Mouse (Mus musculus): ENCODE data around the gene 1110002E22Rik.

Gene 1110002E22Rik

DNA sequence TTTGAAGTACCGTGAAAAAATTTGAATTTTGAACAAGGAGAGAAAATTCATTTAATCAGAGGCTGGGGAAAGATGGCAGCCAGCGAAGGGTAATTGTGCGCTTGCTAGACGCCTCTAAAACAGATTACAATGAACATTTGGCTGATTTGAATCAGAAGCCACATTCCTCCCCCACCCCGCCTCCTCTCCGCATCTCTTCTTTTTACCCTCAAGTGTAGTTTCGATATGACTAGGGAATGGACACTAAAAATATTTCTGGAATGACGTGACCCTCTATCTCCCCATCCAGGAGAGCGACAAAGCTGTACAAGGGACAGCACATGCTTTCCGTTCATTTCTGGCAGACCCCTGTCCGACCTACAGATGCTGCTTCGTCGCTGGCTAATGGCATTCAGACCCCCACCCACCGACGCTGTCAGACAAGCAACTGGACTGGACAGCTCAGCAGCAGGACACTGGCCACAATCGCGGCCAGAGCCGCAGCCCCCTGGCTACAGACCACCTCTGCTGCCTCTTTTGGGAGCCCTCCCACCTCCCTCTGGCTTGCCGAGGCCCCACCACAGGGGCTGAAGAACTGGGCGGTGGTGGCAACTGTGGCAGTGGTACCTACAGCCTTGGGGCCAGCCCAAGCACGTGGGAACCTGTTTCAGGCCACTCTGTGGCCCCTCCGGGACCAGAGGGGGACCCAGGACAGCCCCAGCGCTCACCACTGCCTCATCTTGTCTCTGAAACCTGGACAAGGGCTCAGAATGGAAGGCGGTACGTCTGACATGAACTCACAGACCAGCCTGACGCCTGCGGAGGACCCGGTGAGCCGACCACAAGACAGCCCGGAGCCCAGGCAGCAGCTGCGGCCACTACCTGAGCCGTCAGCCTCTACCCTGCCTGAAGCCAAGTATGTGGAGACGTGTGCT, at the start of gene 1110002E22Rik:
Gene 1110002E22Rik, plus strand, starts transcription at position 321 of the 914 bp plus-strand sequence.
- DNase-seq = no peak

DNA sequence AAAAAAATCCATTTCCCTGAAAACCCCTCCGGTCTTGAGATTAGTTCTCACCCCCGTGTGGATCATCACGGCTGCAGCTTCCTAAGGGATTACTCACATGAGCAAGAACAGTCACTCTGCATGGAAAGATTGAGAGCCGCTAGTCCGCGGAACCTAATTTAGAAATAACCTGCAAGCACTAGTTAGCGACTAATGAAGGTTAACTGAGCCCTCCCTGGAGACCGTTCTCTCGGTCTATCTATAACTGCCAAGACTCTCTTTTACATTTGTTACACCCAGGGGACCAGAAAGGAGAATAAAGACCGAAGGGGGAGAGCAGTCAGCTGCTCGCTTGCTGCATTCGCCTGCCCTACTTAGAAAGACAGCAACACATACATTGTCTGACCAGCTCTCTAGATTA, 48.0 kb upstream of the 1110002E22Rik start:
- no peak for DNase-seq

DNA sequence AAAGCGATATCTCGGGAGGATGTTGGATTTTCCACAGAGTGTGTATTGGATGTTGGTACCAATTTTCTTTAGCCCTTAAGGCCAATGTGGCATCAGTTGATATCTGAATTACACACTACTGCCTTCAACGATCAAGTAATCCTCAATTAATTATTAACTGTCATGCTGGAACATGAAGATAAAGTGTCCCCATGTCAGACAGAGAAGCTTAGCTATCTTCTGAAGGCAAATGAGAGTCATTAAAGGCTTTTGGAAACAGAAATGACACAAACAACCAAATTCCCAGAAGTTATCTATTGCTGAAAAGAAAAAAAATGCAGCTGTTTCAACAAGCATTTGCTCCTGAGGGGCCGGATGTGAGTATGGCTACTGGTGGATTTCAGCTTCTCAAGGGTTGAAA, 42.8 kb upstream of the 1110002E22Rik start:
- no peak for DNase-seq

GRCm38 (mm10) chr3:138022651-138023050, 42.2 kb upstream of the 1110002E22Rik start:
- DNase-seq = no peak

DNA sequence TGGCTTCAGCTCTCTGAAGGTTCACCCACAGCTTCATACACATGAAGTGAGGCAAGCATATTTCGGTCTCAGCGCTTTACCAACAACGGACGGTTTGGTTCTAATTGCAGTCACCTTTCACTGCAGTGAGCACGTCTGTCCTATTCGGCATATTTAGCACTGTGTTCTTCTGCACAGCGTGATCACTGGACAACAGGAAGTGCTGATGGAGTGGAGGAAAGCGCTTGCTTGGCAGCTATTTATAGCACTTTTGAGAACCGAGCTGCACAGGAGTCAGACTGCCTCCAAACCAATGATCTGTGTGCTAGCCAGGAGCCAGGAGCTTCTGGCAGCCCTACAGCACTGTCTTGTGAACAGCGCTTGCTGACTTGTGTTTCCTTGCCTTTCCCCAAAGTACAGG, 38.6 kb upstream of the 1110002E22Rik start:
- peak; percentile 2 to 9 for DNase-seq

DNA sequence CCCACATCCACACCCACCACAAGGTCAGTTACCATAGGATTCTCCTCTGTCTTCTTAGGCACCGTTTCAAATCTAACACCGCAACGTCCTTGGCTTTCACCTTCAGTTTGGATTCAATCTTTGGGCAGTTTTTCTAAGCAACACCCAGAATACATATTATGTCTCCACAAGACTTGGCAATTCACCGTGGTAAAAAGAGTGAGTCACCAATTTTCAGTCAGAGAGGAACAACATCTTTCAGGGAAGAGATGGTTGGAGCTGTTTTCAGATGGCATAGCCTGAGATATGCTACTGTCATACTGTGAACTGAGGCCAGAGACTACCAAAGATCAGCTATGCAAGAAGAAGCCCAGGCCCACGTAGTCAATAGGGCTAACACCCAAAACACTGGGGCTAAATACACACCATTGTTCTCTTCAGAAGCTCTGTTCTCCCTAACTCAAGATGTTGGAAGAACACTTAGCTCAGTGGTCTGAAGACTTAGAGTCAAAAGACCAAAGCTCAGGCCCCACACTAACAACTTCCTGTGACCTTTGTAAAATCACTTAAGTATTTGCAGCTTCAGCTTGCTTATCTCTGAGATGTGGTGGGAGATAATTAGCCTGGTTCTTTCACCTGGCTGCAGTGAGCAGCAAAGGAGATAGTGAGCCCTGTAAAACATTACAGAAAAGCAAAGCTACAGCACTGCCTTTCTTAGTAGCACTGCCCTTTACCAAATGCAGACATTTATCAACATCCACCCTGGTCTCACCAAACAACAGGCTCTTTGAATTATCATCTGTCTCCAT, 37.1 kb upstream of the 1110002E22Rik start:
- no peak for DNase-seq

- peak; percentile 48 to 65 for DNase-seq
Measured at GRCm38 (mm10) chr3:138029351-138029750, 35.5 kb upstream of the 1110002E22Rik start.

DNA sequence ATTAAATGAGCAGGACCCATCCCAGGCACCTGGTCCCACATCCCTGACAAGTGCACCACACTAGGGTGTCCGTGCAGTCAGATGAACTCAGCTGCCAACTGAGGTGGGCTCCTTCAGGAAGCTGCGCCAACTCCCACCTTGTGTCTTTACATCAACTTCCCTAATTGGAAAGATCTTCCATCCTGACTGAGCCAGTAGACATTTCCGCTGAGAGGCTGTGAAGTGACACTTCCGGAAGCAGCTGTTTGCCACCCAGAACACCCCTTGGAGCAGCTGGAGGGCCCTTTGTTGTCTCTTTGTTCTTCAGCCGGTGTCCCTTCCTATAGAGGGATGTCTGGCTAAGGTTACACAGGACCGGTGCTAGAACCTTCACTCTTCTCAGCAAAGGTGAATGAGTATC, 34.3 kb upstream of the 1110002E22Rik start:
- no peak for DNase-seq

DNA sequence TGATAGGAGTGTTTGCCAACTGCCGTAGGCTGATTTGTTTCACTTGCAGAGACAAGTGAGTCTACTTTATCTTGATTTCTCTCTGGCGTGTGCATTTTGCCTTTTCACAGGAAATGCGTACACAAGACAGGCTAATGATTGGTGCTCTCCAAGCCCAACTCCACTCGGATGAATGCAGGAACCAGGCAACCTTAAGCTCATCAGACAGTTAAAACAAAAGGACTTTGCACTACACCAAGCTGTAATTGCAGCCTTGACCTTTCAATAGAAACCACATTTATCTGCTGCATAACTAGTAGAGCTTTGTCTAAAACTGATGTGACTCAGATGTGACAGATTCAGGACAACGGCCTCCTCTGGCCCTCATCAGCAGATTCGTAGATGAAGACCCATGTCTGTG, 30.9 kb upstream of the 1110002E22Rik start:
- DNase-seq = no peak

DNA sequence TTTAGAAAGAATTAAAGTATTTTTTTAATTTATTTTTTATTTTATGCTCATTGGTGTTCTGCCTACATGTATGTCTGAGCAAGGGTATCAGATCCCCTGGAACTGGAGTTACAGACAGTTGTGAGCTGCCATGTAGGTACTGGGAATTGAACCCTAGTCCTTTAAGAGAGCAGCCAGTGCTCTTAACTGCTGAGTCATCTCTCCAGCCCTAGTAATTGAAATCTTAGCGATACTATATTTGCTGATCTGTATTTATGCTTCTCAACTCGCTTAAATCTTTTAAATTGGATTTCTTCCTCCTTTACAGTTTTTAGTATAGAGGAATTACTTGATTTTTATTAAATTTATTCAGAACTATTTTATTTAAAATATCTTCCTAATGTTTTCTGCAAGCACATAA, 23.9 kb upstream of the 1110002E22Rik start:
- DNase-seq = no peak

DNA sequence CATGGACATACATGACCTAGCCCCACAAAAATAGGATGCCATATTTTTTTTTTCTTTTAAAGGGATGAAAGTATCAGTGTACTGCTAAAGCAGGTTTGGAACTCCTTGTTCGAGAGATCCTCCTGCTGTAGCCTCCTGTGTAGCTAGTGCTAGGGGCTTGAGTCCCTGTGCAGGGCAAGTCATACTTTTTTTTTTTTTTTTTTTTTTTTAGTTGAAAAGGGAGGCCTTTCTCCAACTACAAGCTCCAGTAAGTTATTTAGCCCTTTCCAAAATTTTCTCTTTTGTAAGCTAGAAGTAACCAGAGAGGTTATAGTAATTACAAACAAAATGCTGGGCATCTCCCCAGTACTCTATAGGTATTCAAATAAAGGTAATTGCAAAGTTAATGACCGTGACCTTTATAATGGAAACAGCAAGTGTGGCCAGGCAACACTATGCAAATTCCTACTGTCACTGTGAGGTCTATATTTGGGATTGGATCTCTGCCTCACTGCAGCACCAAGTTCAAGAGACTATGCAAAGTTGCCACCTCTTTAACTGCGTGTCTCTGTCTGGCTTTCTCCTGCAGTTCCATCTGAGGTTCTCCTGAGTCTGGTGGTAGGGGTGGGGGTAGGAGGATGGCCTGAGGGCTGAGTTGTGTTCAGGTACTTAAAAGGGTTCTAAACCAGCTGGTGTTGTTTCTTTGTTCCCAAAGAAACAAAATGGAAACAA, 23.1 kb upstream of the 1110002E22Rik start:
- DNase-seq = no peak

GRCm38 (mm10) chr3:138043316-138043715, 21.5 kb upstream of the 1110002E22Rik start:
- DNase-seq = no peak

DNA sequence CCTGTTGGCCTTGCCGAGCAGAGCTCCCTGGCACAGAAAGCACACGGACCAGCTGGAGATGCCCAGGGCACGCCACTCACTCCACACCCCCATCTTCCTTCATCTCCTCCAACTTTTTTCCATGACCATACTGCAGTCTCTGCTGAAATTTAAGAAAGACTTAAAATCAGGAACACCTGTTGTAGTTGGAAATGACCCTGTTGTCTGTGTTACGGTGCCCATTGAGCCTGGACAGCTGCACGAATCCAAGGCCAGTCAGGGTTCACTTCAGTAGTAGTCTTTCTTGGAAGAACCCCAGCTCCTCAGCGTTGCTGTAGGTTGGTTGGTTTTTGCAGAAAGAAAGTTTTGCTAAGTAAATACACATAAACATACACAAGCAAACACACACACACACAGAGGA, 15.3 kb upstream of the 1110002E22Rik start:
- DNase-seq = no peak

DNA sequence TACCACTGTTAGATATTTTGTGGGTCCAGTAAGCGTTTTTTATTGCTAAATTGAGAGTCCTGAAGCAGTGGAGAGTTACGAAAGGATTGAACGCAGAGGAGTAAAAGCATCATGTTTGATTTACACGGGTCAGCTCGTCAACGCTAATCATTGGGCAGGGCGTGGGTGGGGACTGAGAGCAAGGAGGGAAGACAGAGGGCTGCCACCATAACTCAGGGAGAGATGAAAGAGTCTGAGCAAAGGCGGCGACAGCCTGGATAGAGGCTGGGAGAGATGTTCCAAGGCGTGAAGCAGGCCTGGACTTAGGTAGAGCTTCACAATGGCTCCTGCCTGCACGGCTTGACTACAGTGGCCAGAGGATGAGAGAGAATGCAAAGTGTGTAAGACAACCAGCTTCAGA, 14.1 kb upstream of the 1110002E22Rik start:
- DNase-seq = no peak

GRCm38 (mm10) chr3:138051431-138051830, 13.4 kb upstream of the 1110002E22Rik start:
- no peak for DNase-seq

- DNase-seq = no peak
Measured at GRCm38 (mm10) chr3:138053969-138054368, 10.9 kb upstream of the 1110002E22Rik start.

GRCm38 (mm10) chr3:138056976-138057375, 7.9 kb upstream of the 1110002E22Rik start:
- DNase-seq = no peak

GRCm38 (mm10) chr3:138058226-138058625, 6.6 kb upstream of the 1110002E22Rik start:
- no peak for DNase-seq

- DNase-seq = no peak
Measured at GRCm38 (mm10) chr3:138060429-138060828, 4.4 kb upstream of the 1110002E22Rik start.

GRCm38 (mm10) chr3:138061205-138061911, 3.5 kb upstream of the 1110002E22Rik start:
- no peak for DNase-seq

GRCm38 (mm10) chr3:138062673-138063072, 2.2 kb upstream of the 1110002E22Rik start:
- DNase-seq = no peak

DNA sequence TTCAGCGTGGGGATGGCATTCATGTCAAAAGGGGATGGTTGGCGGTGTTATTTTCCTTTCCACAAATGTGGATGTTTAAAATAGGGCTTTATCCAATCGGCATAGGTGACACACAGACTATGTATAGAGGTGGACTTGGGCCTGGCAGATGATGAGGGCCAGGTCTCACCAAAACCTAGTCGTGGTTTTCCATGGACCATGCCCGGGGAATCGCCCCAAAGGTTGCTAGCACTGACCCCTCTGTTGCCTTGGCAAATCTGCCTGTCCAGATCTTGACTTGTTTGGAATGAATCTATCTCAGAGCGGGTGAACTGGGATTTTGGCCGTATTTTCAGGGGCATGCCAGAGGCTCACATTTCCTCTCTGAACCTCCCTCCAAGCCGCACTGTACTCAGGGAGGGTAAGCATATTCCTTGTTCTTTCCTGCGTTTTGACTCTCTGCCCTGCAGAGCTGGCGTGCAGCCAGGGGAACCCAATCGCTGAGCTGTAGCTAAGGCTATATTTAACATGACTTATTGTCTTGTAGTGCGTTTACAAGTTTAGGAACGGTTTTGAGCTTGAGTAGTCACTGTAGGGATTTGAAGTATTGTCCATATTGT, 1.0 kb upstream of the 1110002E22Rik start:
- DNase-seq = peak; percentile 26 to 66

All from kidney, postnatal 36 days (tissue).